Mouse (Mus musculus) kidney, embryonic 14.5 days (tissue): Measurements from ENCODE around the gene Tmem108. TPM values are rescaled to one million over a fixed set of nuclear protein-coding genes. Genes with fewer than 3 reads are reported as not detected.

Experiments used
- polyA plus RNA-seq: library from polyadenylated mRNA; unstranded; fragments of >200 nt; fragmentation: Nextera tagmentation; extraction: Ambion mirVana; gene quantifications from 2 replicates; pipeline ENCODE4 v1.2.1, GENCODE M21; 2014

Tmem108 gene
- polyA plus RNA-seq, 1 experiment from 2014 or later, result 10.8 TPM

Other genes with a start within 250 kb of the Tmem108 start
- gene Nphp3, start 240.7 kb upstream of the Tmem108 start, polyA plus RNA-seq, result 4.5 and 7.3 TPM in 2 replicates